Mouse (Mus musculus): ENCODE results near the gene Exoc3l. TPM values are rescaled to one million over a fixed set of nuclear protein-coding genes. Genes with fewer than 3 reads are reported as not detected.

Exoc3l gene
- polyA plus RNA-seq, 1 experiment from 2014 or later: 6.2 TPM

GRCm38 (mm10) chr8:105265128-105265527 is 30.8 kb downstream of the Exoc3l start:
- WGBS (ENCODE audit: insufficient replicate concordance): 6% methylated on average over 10 of the region's 10 CpGs
- Histone ChIP-seq H3K4me2 (peak overlapping the region; percentile 94), H3K9me3 (replicated peaks) (peaks cover 6% of the 10 kb centered on the region; the same call in 1 of the 2 replicates), H3K9ac (peak overlapping the region; percentile 84), H3K4me1 (replicated peaks) (peaks cover 57% of the 10 kb centered on the region), H3K4me3 (replicated peaks) (peak overlapping the region; percentile 82), H3K36me3 (no peaks in the 10 kb centered on the region), H3K27ac (no peak overlapping the region), H3K27me3 (peaks cover 70% of the 10 kb centered on the region)
- ATAC-seq (ENCODE audit: low read depth) (no peak), DNase-seq (no peak)

- Histone ChIP-seq H3K9me3 (replicated peaks) (peaks cover 6% of the 10 kb centered on the region; the same call in 1 of the 2 replicates), H3K4me2 (peak within 1 kb of the TSS; percentile 94), H3K9ac (peak within 1 kb of the TSS; percentile 84), H3K27me3 (peaks cover 70% of the 10 kb centered on the region), H3K27ac (peak within 1 kb of the TSS; percentile 50; the same call in 1 of the 2 replicates), H3K36me3 (no peaks in the 10 kb centered on the region), H3K4me1 (replicated peaks) (peaks cover 56% of the 10 kb centered on the region), H3K4me3 (replicated peaks) (peak within 1 kb of the TSS; percentile 82)
- peak; percentile 87 for ATAC-seq (ENCODE audit: low read depth)
- peak; percentile 62 for DNase-seq
- WGBS (ENCODE audit: insufficient replicate concordance): 1% methylated on average over 54 of the region's 54 CpGs
These were observed 31.6 kb downstream of the Exoc3l start, which contains the start of the genes Tradd and Fbxl8 for GRCm38 (mm10) chr8:105264024-105264982. Gene Tradd, minus strand, starts transcription at chr8:105264609. Gene Fbxl8, plus strand, starts transcription at chr8:105264648.

- peaks cover 56% of the 10 kb centered on the region for H3K4me1 ChIP-seq (replicated peaks)
- WGBS (ENCODE audit: insufficient replicate concordance): 38% methylated on average over 16 of the region's 16 CpGs
- peaks cover 70% of the 10 kb centered on the region for H3K27me3 ChIP-seq
- peaks cover 6% of the 10 kb centered on the region; the same call in 1 of the 2 replicates for H3K9me3 ChIP-seq (replicated peaks)
- H3K4me3 ChIP-seq (replicated peaks): peak overlapping the region; percentile 82
- no peak for DNase-seq
- H3K36me3 ChIP-seq: no peaks in the 10 kb centered on the region
- ATAC-seq (ENCODE audit: low read depth): no peak
- peak overlapping the region; percentile 84 for H3K9ac ChIP-seq
- H3K4me2 ChIP-seq: peak overlapping the region; percentile 94
- H3K27ac ChIP-seq: no peak overlapping the region
These were observed 32.5 kb downstream of the Exoc3l start for GRCm38 (mm10) chr8:105263244-105263912.

- Histone ChIP-seq H3K4me3 (replicated peaks) (no peak overlapping the region), H3K9me3 (replicated peaks) (peaks cover 5% of the 10 kb centered on the region; the same call in 1 of the 2 replicates), H3K4me1 (replicated peaks) (peaks cover 47% of the 10 kb centered on the region), H3K27me3 (peaks cover 65% of the 10 kb centered on the region), H3K4me2 (no peak overlapping the region), H3K27ac (no peak overlapping the region), H3K36me3 (no peaks in the 10 kb centered on the region), H3K9ac (no peak overlapping the region)
- no peak for ATAC-seq (ENCODE audit: low read depth)
- no peak for DNase-seq
- 58% methylated on average over 12 of the region's 12 CpGs for WGBS (ENCODE audit: insufficient replicate concordance)
These were observed 34.4 kb downstream of the Exoc3l start for GRCm38 (mm10) chr8:105261326-105261980.

GRCm38 (mm10) chr8:105260371-105261099 is 35.4 kb downstream of the Exoc3l start:
- Histone ChIP-seq H3K9ac (no peak overlapping the region), H3K9me3 (replicated peaks) (no peaks in the 10 kb centered on the region), H3K27me3 (peaks cover 64% of the 10 kb centered on the region), H3K4me3 (replicated peaks) (no peak overlapping the region), H3K4me1 (replicated peaks) (peaks cover 54% of the 10 kb centered on the region), H3K4me2 (no peak overlapping the region), H3K27ac (no peak overlapping the region), H3K36me3 (no peaks in the 10 kb centered on the region)
- DNase-seq (no peak), ATAC-seq (ENCODE audit: low read depth) (no peak)
- WGBS (ENCODE audit: insufficient replicate concordance): 71% methylated on average over 7 of the region's 7 CpGs

GRCm38 (mm10) chr8:105259721-105260320 is 36.1 kb downstream of the Exoc3l start:
- Histone ChIP-seq H3K4me2 (peak overlapping the region; percentile 74), H3K4me3 (replicated peaks) (peak overlapping the region; percentile 52), H3K4me1 (replicated peaks) (peaks cover 54% of the 10 kb centered on the region), H3K9ac (peak overlapping the region; percentile 44; the same call in 1 of the 2 replicates), H3K36me3 (no peaks in the 10 kb centered on the region), H3K27ac (no peak overlapping the region), H3K9me3 (replicated peaks) (no peaks in the 10 kb centered on the region), H3K27me3 (peaks cover 61% of the 10 kb centered on the region)
- 3% methylated on average over 30 of the region's 30 CpGs for WGBS (ENCODE audit: insufficient replicate concordance)
- DNase-seq (peak; percentile 57), ATAC-seq (ENCODE audit: low read depth) (no peak)

GRCm38 (mm10) chr8:105258911-105259720 is 36.8 kb downstream of the Exoc3l start:
- H3K27me3 ChIP-seq: peaks cover 59% of the 10 kb centered on the region
- H3K27ac ChIP-seq: no peak overlapping the region
- H3K9me3 ChIP-seq (replicated peaks): no peaks in the 10 kb centered on the region
- H3K4me3 ChIP-seq (replicated peaks): peak overlapping the region; percentile 52
- DNase-seq: no peak
- no peak for ATAC-seq (ENCODE audit: low read depth)
- H3K9ac ChIP-seq: peak overlapping the region; percentile 44; the same call in 1 of the 2 replicates
- H3K36me3 ChIP-seq: no peaks in the 10 kb centered on the region
- H3K4me2 ChIP-seq: peak overlapping the region; percentile 74
- WGBS (ENCODE audit: insufficient replicate concordance): 17% methylated on average over 55 of the region's 55 CpGs
- H3K4me1 ChIP-seq (replicated peaks): peaks cover 57% of the 10 kb centered on the region

GRCm38 (mm10) chr8:105257318-105258114 is 38.4 kb downstream of the Exoc3l start:
- Histone ChIP-seq H3K9ac (no peak overlapping the region), H3K27ac (no peak overlapping the region), H3K4me3 (replicated peaks) (no peak overlapping the region), H3K36me3 (peaks cover 13% of the 10 kb centered on the region), H3K27me3 (peaks cover 54% of the 10 kb centered on the region), H3K4me1 (replicated peaks) (peaks cover 61% of the 10 kb centered on the region), H3K9me3 (replicated peaks) (no peaks in the 10 kb centered on the region), H3K4me2 (no peak overlapping the region)
- no peak for ATAC-seq (ENCODE audit: low read depth)
- DNase-seq: no peak
- WGBS (ENCODE audit: insufficient replicate concordance): 66% methylated on average over 7 of the region's 7 CpGs

GRCm38 (mm10) chr8:105254966-105255350 is 40.9 kb downstream of the Exoc3l start, which contains the start of gene B3gnt9:
Gene B3gnt9, minus strand, starts transcription at chr8:105255153.
- Histone ChIP-seq H3K4me3 (replicated peaks) (peak within 1 kb of the TSS; percentile 74), H3K4me1 (replicated peaks) (peaks cover 53% of the 10 kb centered on the region), H3K27me3 (peaks cover 41% of the 10 kb centered on the region), H3K9ac (peak within 1 kb of the TSS; percentile 80), H3K4me2 (peak within 1 kb of the TSS; percentile 99), H3K9me3 (replicated peaks) (no peaks in the 10 kb centered on the region), H3K36me3 (peaks cover 38% of the 10 kb centered on the region), H3K27ac (peak within 1 kb of the TSS; percentile 86)
- WGBS (ENCODE audit: insufficient replicate concordance): 2% methylated on average over 14 of the region's 14 CpGs
- DNase-seq (peak; percentile 75), ATAC-seq (ENCODE audit: low read depth) (peak; percentile 89)
